ENCODE assay signal across 8 mouse cellular contexts in genomic region chr12:85339243-85339729, GRCm38 (mm10). TPM values are rescaled to one million over a fixed set of nuclear protein-coding genes. Genes with fewer than 3 reads are reported as not detected.
A peak's percentile ranks its signal among the peaks of the same experiment; 100 is the strongest.
DNase-seq lines count a peak whose midpoint lies in the region; ATAC-seq and TF ChIP-seq lines count a peak whose summit lies in the region.

Gene Nek9, minus strand, starts transcription at chr12:85339362.

- no peaks in the 10 kb centered on the region for H3K27me3 ChIP-seq in MEL (ENCODE audit: control insufficient read depth in 1 of 2, insufficient read depth in 2 of 2, low read length in 2 of 2)
- H3K27me3 ChIP-seq in cerebellum, adult 2 months (ENCODE audit: control insufficient read depth, insufficient read depth, low read length) = no peaks in the 10 kb centered on the region
- no peaks in the 10 kb centered on the region for H3K27me3 ChIP-seq in forebrain, postnatal 0 days (ENCODE audit: insufficient read depth, low read length)
- H3K27me3 ChIP-seq in lung, embryonic 15.5 days = no peaks in the 10 kb centered on the region

- no peaks in the 10 kb centered on the region for H3K9me3 ChIP-seq in MEL (replicated peaks; ENCODE audit: insufficient read depth, low read length)
- H3K9me3 ChIP-seq in forebrain, postnatal 0 days (ENCODE audit: low read length) = no peaks in the 10 kb centered on the region
- no peaks in the 10 kb centered on the region for H3K9me3 ChIP-seq in lung, embryonic 15.5 days

- H3K4me1 ChIP-seq in MEL (ENCODE audit: control insufficient read depth in 1 of 2, insufficient read depth in 2 of 2, low read length in 2 of 2) = peaks cover 7 to 16% of the 10 kb centered on the region in 2 experiments
- H3K4me1 ChIP-seq in cerebellum, adult 2 months (ENCODE audit: control insufficient read depth, insufficient read depth, low read length) = no peaks in the 10 kb centered on the region; the same call in 1 of the 2 replicates
- H3K4me1 ChIP-seq in forebrain, postnatal 0 days (ENCODE audit: insufficient read depth) = no peaks in the 10 kb centered on the region
- peaks cover 18% of the 10 kb centered on the region for H3K4me1 ChIP-seq in lung, embryonic 15.5 days

- no peak for TF ChIP-seq EP300 in MEL (IDR thresholded peaks at IDR 0.05; ENCODE audit: low read depth in 1 of 2, low read length in 2 of 2)

- H3K9ac ChIP-seq in MEL (ENCODE audit: control insufficient read depth, low read depth, low read length, poor library complexity, severe bottlenecking) = peak within 1 kb of the TSS; percentile 98
- H3K9ac ChIP-seq in forebrain, postnatal 0 days = peak within 1 kb of the TSS; percentile 92
- H3K9ac ChIP-seq in lung, embryonic 15.5 days = peak within 1 kb of the TSS; percentile 84

- WGBS in cerebellum, adult 2 months = under 1% methylated on average over 36 of the region's 36 CpGs
- under 1% methylated on average over 35 of the region's 36 CpGs for WGBS in forebrain, postnatal 0 days
- WGBS in lung, embryonic 15.5 days = 0% methylated on average over 36 of the region's 36 CpGs

- peak; percentile 79 to 80; a peak in 3 of 4 replicates for TF ChIP-seq POLR2A in MEL (IDR thresholded peaks at IDR 0.05; ENCODE audit: control insufficient read depth in 1 of 2, insufficient read depth in 1 of 2, low read depth in 1 of 2, low read length in 2 of 2, poor library complexity in 1 of 2)
- TF ChIP-seq POLR2A in cerebellum, adult 2 months (IDR thresholded peaks at IDR 0.05; ENCODE audit: borderline replicate concordance, insufficient read depth, low read length) = peak; percentile 67; the same call in 1 of the 2 replicates

- H3K36me3 ChIP-seq in MEL (ENCODE audit: control insufficient read depth in 1 of 2, insufficient read depth in 2 of 2, low read length in 2 of 2) = peaks cover 3 to 25% of the 10 kb centered on the region in 2 experiments; a peak in 3 of 4 replicates
- peaks cover 16% of the 10 kb centered on the region for H3K36me3 ChIP-seq in forebrain, postnatal 0 days (ENCODE audit: insufficient read depth)
- H3K36me3 ChIP-seq in lung, embryonic 15.5 days = peaks cover 28% of the 10 kb centered on the region

- peaks cover 9% of the 10 kb centered on the region for H3K79me2 ChIP-seq in MEL (ENCODE audit: control insufficient read depth, insufficient read depth, low read length, poor library complexity)

- H3K4me2 ChIP-seq in forebrain, postnatal 0 days (ENCODE audit: low read depth) = peak within 1 kb of the TSS; percentile 73
- H3K4me2 ChIP-seq in lung, embryonic 15.5 days = peak within 1 kb of the TSS; percentile 62

- no peak for TF ChIP-seq CTCF in MEL (IDR thresholded peaks at IDR 0.05 in 2 of 3, conservative IDR thresholded peaks at IDR 0.05 in 1 of 3; ENCODE audit: control insufficient read depth in 1 of 3, insufficient read depth in 1 of 3, low read depth in 2 of 3, low read length in 3 of 3, poor library complexity in 1 of 3, severe bottlenecking in 1 of 3)
- TF ChIP-seq CTCF in cerebellum, adult 2 months (IDR thresholded peaks at IDR 0.05; ENCODE audit: borderline replicate concordance, insufficient read depth, low read depth, low read length) = no peak
- TF ChIP-seq CTCF in forebrain, postnatal 0 days (IDR thresholded peaks at IDR 0.05; ENCODE audit: low read depth) = peak; percentile 16; the same call in 1 of the 2 replicates

- peak within 1 kb of the TSS; percentile 92 to 99 for H3K4me3 ChIP-seq in MEL (ENCODE audit: control insufficient read depth in 1 of 2, insufficient read depth in 1 of 2, low read depth in 2 of 2, low read length in 2 of 2)
- H3K4me3 ChIP-seq in cerebellum, adult 2 months (replicated peaks; ENCODE audit: insufficient read depth, low read depth, low read length) = peak within 1 kb of the TSS; percentile 68
- H3K4me3 ChIP-seq in forebrain, postnatal 0 days (ENCODE audit: low read depth, low read length) = peak within 1 kb of the TSS; percentile 92
- peak within 1 kb of the TSS; percentile 89 for H3K4me3 ChIP-seq in lung, embryonic 15.5 days

- peak within 1 kb of the TSS; percentile 75 for H3K27ac ChIP-seq in MEL (ENCODE audit: control insufficient read depth, low read depth, low read length)
- H3K27ac ChIP-seq in cerebellum, adult 2 months (ENCODE audit: insufficient read depth, low read length) = peak within 1 kb of the TSS; percentile 64; the same call in 1 of the 2 replicates
- H3K27ac ChIP-seq in forebrain, postnatal 0 days (ENCODE audit: low read depth, low read length) = peak within 1 kb of the TSS; percentile 80
- H3K27ac ChIP-seq in lung, embryonic 15.5 days = peak within 1 kb of the TSS; percentile 89

- TF ChIP-seq RAD21 in MEL (IDR thresholded peaks at IDR 0.05; ENCODE audit: low read depth, low read length) = no peak

- peak; percentile 96 for DNase-seq in MEL (ENCODE audit: low read depth, low spot score)
- peak; percentile 92 to 94 for DNase-seq in cerebellum, adult 2 months
- peak; percentile 95 for DNase-seq in forebrain, postnatal 0 days
- DNase-seq in heart, postnatal 4 days = peak; percentile 97
- peak; percentile 86 to 92 for DNase-seq in layer of hippocampus, adult 8-10 months (ENCODE audit: low spot score in 2 of 2)
- DNase-seq in ovary, adult 18-20 months (ENCODE audit: low spot score) = peak; percentile 81
- peak; percentile 95 for DNase-seq in thymus, postnatal 0 days (ENCODE audit: low spot score)

- ATAC-seq in forebrain, postnatal 0 days = peak; percentile 90
- peak; percentile 90 for ATAC-seq in lung, embryonic 15.5 days (ENCODE audit: borderline replicate concordance, extremely low read depth, low FRiP score, low TSS enrichment)

TF ChIP-seq in MEL, 35 proteins besides CTCF, POLR2A, EP300 and RAD21 (continues in another document):
- TF ChIP-seq RCOR1 (IDR thresholded peaks at IDR 0.05; ENCODE audit: low read depth, low read length) (no peak), SIN3A (IDR thresholded peaks at IDR 0.05; ENCODE audit: low read length) (peak; percentile 62), ETS1 (IDR thresholded peaks at IDR 0.05; ENCODE audit: low read depth, low read length) (0 out of 2 replicates have a peak, but pooled peaks have one; percentile 11), ZMIZ1 (IDR thresholded peaks at IDR 0.05; ENCODE audit: low read depth, low read length) (0 out of 2 replicates have a peak, but pooled peaks have one; percentile 42), CHD1 (IDR thresholded peaks at IDR 0.05; ENCODE audit: low read depth, low read length) (no peak), MEF2A (IDR thresholded peaks at IDR 0.05; ENCODE audit: extremely low read depth, insufficient replicate concordance, low read depth, low read length, poor library complexity, severe bottlenecking) (no peak), MAFK (IDR thresholded peaks at IDR 0.05; ENCODE audit: borderline replicate concordance, low read depth, low read length) (no peak), POLR2AphosphoS5 (IDR thresholded peaks at IDR 0.05; ENCODE audit: borderline replicate concordance, low read depth, low read length) (no peak), USF2 (IDR thresholded peaks at IDR 0.05; ENCODE audit: borderline replicate concordance in 1 of 2, insufficient read depth in 1 of 2, low read depth in 1 of 2, low read length in 2 of 2) (no peak), MAX (IDR thresholded peaks at IDR 0.05; ENCODE audit: low read length) (peak; percentile 93), E2F4 (IDR thresholded peaks at IDR 0.05; ENCODE audit: borderline replicate concordance, low read depth, low read length) (no peak), BHLHE40 (IDR thresholded peaks at IDR 0.05; ENCODE audit: borderline replicate concordance, low read depth, low read length) (no peak), MYC (IDR thresholded peaks at IDR 0.05; ENCODE audit: low read depth, low read length) (no peak), GABPA (IDR thresholded peaks at IDR 0.05; ENCODE audit: low read depth, low read length) (no peak), CHD2 (IDR thresholded peaks at IDR 0.05; ENCODE audit: low read length) (peak; percentile 68; the same call in 1 of the 2 replicates), ZKSCAN1 (IDR thresholded peaks at IDR 0.05; ENCODE audit: low read depth, low read length) (no peak), ZC3H11A (IDR thresholded peaks at IDR 0.05; ENCODE audit: low read depth, low read length) (no peak), POLR2AphosphoS2 (IDR thresholded peaks at IDR 0.05; ENCODE audit: low read length) (peak; percentile 29; the same call in 1 of the 2 replicates), GATA1 (IDR thresholded peaks at IDR 0.05; ENCODE audit: low read depth, low read length) (0 out of 2 replicates have a peak, but pooled peaks have one; percentile 22), HCFC1 (IDR thresholded peaks at IDR 0.05; ENCODE audit: low read depth, low read length) (peak; percentile 91), MAZ (IDR thresholded peaks at IDR 0.05; ENCODE audit: low read depth, low read length) (no peak), ZNF384 (IDR thresholded peaks at IDR 0.05; ENCODE audit: low read depth, low read length) (peak; percentile 96), TBP (IDR thresholded peaks at IDR 0.05; ENCODE audit: low read depth, low read length) (peak; percentile 16; the same call in 1 of the 2 replicates), KAT2A (conservative IDR thresholded peaks at IDR 0.05; ENCODE audit: low read depth, low read length) (no peak; the same call in 1 of the 2 replicates), MYB (IDR thresholded peaks at IDR 0.05; ENCODE audit: low read depth, low read length) (no peak), JUND (IDR thresholded peaks at IDR 0.05; ENCODE audit: low read depth, low read length) (no peak), SMC3 (IDR thresholded peaks at IDR 0.05; ENCODE audit: low read depth, low read length) (no peak), USF1 (IDR thresholded peaks at IDR 0.05; ENCODE audit: low read depth, low read length) (0 out of 2 replicates have a peak, but pooled peaks have one; percentile 10), ELF1 (IDR thresholded peaks at IDR 0.05; ENCODE audit: low read depth, low read length) (peak; percentile 49; the same call in 1 of the 2 replicates), TAL1 (IDR thresholded peaks at IDR 0.05; ENCODE audit: low read length) (no peak)

RNA-seq across cellular contexts. Expression of gene Nek9, which starts in this region (rescaled TPM):
- 19.0 and 23.4 TPM in 2 replicates for total RNA-seq in MEL (2012; rRNA removed)
- polyA plus RNA-seq in MEL (2012; ENCODE audit: insufficient read depth in 1 of 2, insufficient read length in 2 of 2, low read depth in 1 of 2, low replicate concordance in 2 of 2, missing spikeins in 1 of 2) = 10 to 100 TPM in 1 of 2 experiments, not detected in 1; 32.2 TPM
- 38.6 and 40.1 TPM in 2 replicates for polyA plus RNA-seq in cerebellum, adult 2 months (2012; rRNA removed)
- 19.0 and 23.2 TPM in 2 replicates for total RNA-seq in forebrain, postnatal 0 days (2014; rRNA removed)
- polyA plus RNA-seq in forebrain, postnatal 0 days (2015; fragmentation: Nextera tagmentation; extraction: Ambion mirVana) = 6.6 and 8.5 TPM in 2 replicates
- 10 to 100 TPM; 68.4 to 73.6 TPM for total RNA-seq in heart, postnatal 4 days (2021)
- total RNA-seq in layer of hippocampus, adult 8-10 months (2022) = 10 to 100 TPM; 39.8 to 42.3 (median 41.1) TPM
- polyA plus RNA-seq in lung, embryonic 15.5 days (2015; fragmentation: Nextera tagmentation; extraction: Ambion mirVana) = 19.5 and 21.1 TPM in 2 replicates
- polyA plus RNA-seq in thymus, postnatal 0 days (2015; fragmentation: Nextera tagmentation; extraction: Ambion mirVana) = 12.7 and 13.1 TPM in 2 replicates

Comparison
In these comparisons a context has a peak if more than half of its experiments do, and no peak if none do; other contexts are left out.
1. Peak in every context shown above with its lines: DNase-seq, ATAC-seq, H3K4me3 ChIP-seq and H3K27ac ChIP-seq.